Mouse (Mus musculus): Measurements from ENCODE around the gene Fhit. TPM values are rescaled to one million over a fixed set of nuclear protein-coding genes. Genes with fewer than 3 reads are reported as not detected.

Gene Fhit
- polyA plus RNA-seq, 1 experiment from 2014 or later = 5.0 TPM

- WGBS = 85% methylated on average over 6 of the region's 6 CpGs
- no peak overlapping the region for H3K9ac ChIP-seq (replicated peaks; ENCODE audit: low read length)
- no peaks in the 10 kb centered on the region for H3K27me3 ChIP-seq (ENCODE audit: control insufficient read depth, insufficient read depth, low read length)
These were observed 1123.8 kb downstream of the Fhit start for GRCm38 (mm10) chr14:10038021-10038420.

GRCm38 (mm10) chr14:10036685-10037215, 1125.1 kb downstream of the Fhit start:
- Histone ChIP-seq H3K9ac (replicated peaks; ENCODE audit: low read length) (no peak overlapping the region), H3K27ac (replicated peaks; ENCODE audit: low read depth, low read length) (no peak overlapping the region), H3K4me1 (ENCODE audit: control insufficient read depth, insufficient read depth, low read length) (no peaks in the 10 kb centered on the region; the same call in 1 of the 2 replicates), H3K27me3 (ENCODE audit: control insufficient read depth, insufficient read depth, low read length) (no peaks in the 10 kb centered on the region), H3K9me3 (replicated peaks; ENCODE audit: control insufficient read depth, low read length) (no peaks in the 10 kb centered on the region), H3K4me3 (ENCODE audit: low read depth, low read length) (no peak overlapping the region), H3K4me2 (ENCODE audit: low read depth, low read length) (no peak overlapping the region), H3K36me3 (replicated peaks; ENCODE audit: control insufficient read depth, insufficient read depth, low read depth, low read length) (no peaks in the 10 kb centered on the region)
- no peak for ATAC-seq (replicated peaks; ENCODE audit: insufficient number of reproducible peaks, low FRiP score, low TSS enrichment, low read depth)
- 69% methylated on average over 2 of the region's 2 CpGs for WGBS
- no peak for DNase-seq (ENCODE audit: low spot score)

More at GRCm38 (mm10) chr14:10038021-10038420, 1123.8 kb downstream of the Fhit start:
- H3K36me3 ChIP-seq (replicated peaks; ENCODE audit: control insufficient read depth, insufficient read depth, low read depth, low read length) = no peaks in the 10 kb centered on the region
- no peak overlapping the region for H3K4me3 ChIP-seq (ENCODE audit: low read depth, low read length)
- DNase-seq (ENCODE audit: low spot score) (no peak), ATAC-seq (replicated peaks; ENCODE audit: insufficient number of reproducible peaks, low FRiP score, low TSS enrichment, low read depth) (no peak; the same call in 1 of the 2 replicates)
- H3K9me3 ChIP-seq (replicated peaks; ENCODE audit: control insufficient read depth, low read length) = no peaks in the 10 kb centered on the region
- no peak overlapping the region for H3K4me2 ChIP-seq (ENCODE audit: low read depth, low read length)
- no peaks in the 10 kb centered on the region; the same call in 1 of the 2 replicates for H3K4me1 ChIP-seq (ENCODE audit: control insufficient read depth, insufficient read depth, low read length)
- H3K27ac ChIP-seq (replicated peaks; ENCODE audit: low read depth, low read length) = no peak overlapping the region

- Histone ChIP-seq H3K27me3 (ENCODE audit: control insufficient read depth, insufficient read depth, low read length) (no peaks in the 10 kb centered on the region), H3K4me3 (ENCODE audit: low read depth, low read length) (no peak overlapping the region), H3K4me2 (ENCODE audit: low read depth, low read length) (no peak overlapping the region), H3K9ac (replicated peaks; ENCODE audit: low read length) (no peak overlapping the region), H3K27ac (replicated peaks; ENCODE audit: low read depth, low read length) (no peak overlapping the region), H3K36me3 (replicated peaks; ENCODE audit: control insufficient read depth, insufficient read depth, low read depth, low read length) (no peaks in the 10 kb centered on the region), H3K4me1 (ENCODE audit: control insufficient read depth, insufficient read depth, low read length) (no peaks in the 10 kb centered on the region; the same call in 1 of the 2 replicates), H3K9me3 (replicated peaks; ENCODE audit: control insufficient read depth, low read length) (no peaks in the 10 kb centered on the region)
- ATAC-seq (replicated peaks; ENCODE audit: insufficient number of reproducible peaks, low FRiP score, low TSS enrichment, low read depth) = no peak
- DNase-seq (ENCODE audit: low spot score) = no peak
- 18% methylated on average over 3 of the region's 3 CpGs for WGBS
These were observed 1126.2 kb downstream of the Fhit start for GRCm38 (mm10) chr14:10035682-10036081.

GRCm38 (mm10) chr14:10035270-10035669, 1126.6 kb downstream of the Fhit start:
- no peak overlapping the region for H3K4me2 ChIP-seq (ENCODE audit: low read depth, low read length)
- no peak for ATAC-seq (replicated peaks; ENCODE audit: insufficient number of reproducible peaks, low FRiP score, low TSS enrichment, low read depth)
- 27% methylated on average over 2 of the region's 2 CpGs for WGBS
- no peaks in the 10 kb centered on the region for H3K36me3 ChIP-seq (replicated peaks; ENCODE audit: control insufficient read depth, insufficient read depth, low read depth, low read length)
- H3K27ac ChIP-seq (replicated peaks; ENCODE audit: low read depth, low read length) = no peak overlapping the region
- H3K4me3 ChIP-seq (ENCODE audit: low read depth, low read length) = no peak overlapping the region
- no peaks in the 10 kb centered on the region; the same call in 1 of the 2 replicates for H3K4me1 ChIP-seq (ENCODE audit: control insufficient read depth, insufficient read depth, low read length)
- H3K9me3 ChIP-seq (replicated peaks; ENCODE audit: control insufficient read depth, low read length) = no peaks in the 10 kb centered on the region
- H3K9ac ChIP-seq (replicated peaks; ENCODE audit: low read length) = no peak overlapping the region
- DNase-seq (ENCODE audit: low spot score) = no peak
- no peaks in the 10 kb centered on the region for H3K27me3 ChIP-seq (ENCODE audit: control insufficient read depth, insufficient read depth, low read length)

GRCm38 (mm10) chr14:10023382-10023781, 1138.5 kb downstream of the Fhit start:
- ATAC-seq (replicated peaks; ENCODE audit: insufficient number of reproducible peaks, low FRiP score, low TSS enrichment, low read depth) = no peak
- Histone ChIP-seq H3K27ac (replicated peaks; ENCODE audit: low read depth, low read length) (no peak overlapping the region), H3K9ac (replicated peaks; ENCODE audit: low read length) (no peak overlapping the region), H3K4me1 (ENCODE audit: control insufficient read depth, insufficient read depth, low read length) (no peaks in the 10 kb centered on the region), H3K36me3 (replicated peaks; ENCODE audit: control insufficient read depth, insufficient read depth, low read depth, low read length) (no peaks in the 10 kb centered on the region), H3K27me3 (ENCODE audit: control insufficient read depth, insufficient read depth, low read length) (no peaks in the 10 kb centered on the region), H3K4me3 (ENCODE audit: low read depth, low read length) (no peak overlapping the region), H3K9me3 (replicated peaks; ENCODE audit: control insufficient read depth, low read length) (no peaks in the 10 kb centered on the region), H3K4me2 (ENCODE audit: low read depth, low read length) (no peak overlapping the region)
- no peak for DNase-seq (ENCODE audit: low spot score)
- WGBS = 88% methylated on average over 2 of the region's 2 CpGs

- no peak overlapping the region for H3K27ac ChIP-seq (replicated peaks; ENCODE audit: low read depth, low read length)
- ATAC-seq (replicated peaks; ENCODE audit: insufficient number of reproducible peaks, low FRiP score, low TSS enrichment, low read depth) (no peak), DNase-seq (ENCODE audit: low spot score) (no peak)
- no peak overlapping the region for H3K4me2 ChIP-seq (ENCODE audit: low read depth, low read length)
- H3K27me3 ChIP-seq (ENCODE audit: control insufficient read depth, insufficient read depth, low read length) = no peaks in the 10 kb centered on the region
- no peaks in the 10 kb centered on the region for H3K36me3 ChIP-seq (replicated peaks; ENCODE audit: control insufficient read depth, insufficient read depth, low read depth, low read length)
- WGBS = 69% methylated on average over 2 of the region's 2 CpGs
- no peak overlapping the region for H3K9ac ChIP-seq (replicated peaks; ENCODE audit: low read length)
- no peak overlapping the region for H3K4me3 ChIP-seq (ENCODE audit: low read depth, low read length)
- no peaks in the 10 kb centered on the region for H3K9me3 ChIP-seq (replicated peaks; ENCODE audit: control insufficient read depth, low read length)
- H3K4me1 ChIP-seq (ENCODE audit: control insufficient read depth, insufficient read depth, low read length) = no peaks in the 10 kb centered on the region
These were observed 1139.5 kb downstream of the Fhit start for GRCm38 (mm10) chr14:10022304-10022703.

GRCm38 (mm10) chr14:10020400-10021140, 1141.3 kb downstream of the Fhit start:
- DNase-seq (ENCODE audit: low spot score) (peak; percentile 24), ATAC-seq (replicated peaks; ENCODE audit: insufficient number of reproducible peaks, low FRiP score, low TSS enrichment, low read depth) (no peak)
- Histone ChIP-seq H3K9ac (replicated peaks; ENCODE audit: low read length) (no peak overlapping the region), H3K9me3 (replicated peaks; ENCODE audit: control insufficient read depth, low read length) (no peaks in the 10 kb centered on the region), H3K27ac (replicated peaks; ENCODE audit: low read depth, low read length) (no peak overlapping the region), H3K4me3 (ENCODE audit: low read depth, low read length) (no peak overlapping the region), H3K4me2 (ENCODE audit: low read depth, low read length) (no peak overlapping the region), H3K4me1 (ENCODE audit: control insufficient read depth, insufficient read depth, low read length) (no peaks in the 10 kb centered on the region), H3K27me3 (ENCODE audit: control insufficient read depth, insufficient read depth, low read length) (no peaks in the 10 kb centered on the region), H3K36me3 (replicated peaks; ENCODE audit: control insufficient read depth, insufficient read depth, low read depth, low read length) (no peaks in the 10 kb centered on the region)
- 85% methylated on average over 5 of the region's 5 CpGs for WGBS

GRCm38 (mm10) chr14:10013817-10014266, 1148.0 kb downstream of the Fhit start:
- Histone ChIP-seq H3K36me3 (replicated peaks; ENCODE audit: control insufficient read depth, insufficient read depth, low read depth, low read length) (no peaks in the 10 kb centered on the region), H3K9ac (replicated peaks; ENCODE audit: low read length) (no peak overlapping the region), H3K27ac (replicated peaks; ENCODE audit: low read depth, low read length) (no peak overlapping the region), H3K4me3 (ENCODE audit: low read depth, low read length) (no peak overlapping the region), H3K4me2 (ENCODE audit: low read depth, low read length) (no peak overlapping the region), H3K27me3 (ENCODE audit: control insufficient read depth, insufficient read depth, low read length) (no peaks in the 10 kb centered on the region), H3K4me1 (ENCODE audit: control insufficient read depth, insufficient read depth, low read length) (no peaks in the 10 kb centered on the region), H3K9me3 (replicated peaks; ENCODE audit: control insufficient read depth, low read length) (no peaks in the 10 kb centered on the region)
- DNase-seq (ENCODE audit: low spot score) (no peak), ATAC-seq (replicated peaks; ENCODE audit: insufficient number of reproducible peaks, low FRiP score, low TSS enrichment, low read depth) (no peak)
- WGBS = 68% methylated on average over 1 of the region's 1 CpGs
